Mouse (Mus musculus) olfactory bulb, adult 2 months (tissue): Measurements from ENCODE around the gene Gm28635. TPM values are rescaled to one million over a fixed set of nuclear protein-coding genes. Genes with fewer than 3 reads are reported as not detected.

Source experiments
- H3K27ac ChIP-seq: fragments of 200-500 bp; 2 replicates; pipeline ENCODE4 v1.5.1; 2012; ENCODE audit warnings: low read depth, low read length; ENCODE audit not compliant: insufficient read depth
- H3K4me1 ChIP-seq: fragments of 200-500 bp; 2 replicates; pipeline ENCODE4 v1.6.1; 2012; ENCODE audit warnings: low read length; ENCODE audit not compliant: control insufficient read depth, insufficient read depth
- H3K4me3 ChIP-seq: fragments of 200-500 bp; 2 replicates; pipeline ENCODE4 v1.5.1; 2012; ENCODE audit warnings: mild to moderate bottlenecking, low read depth, low read length, moderate library complexity; ENCODE audit not compliant: insufficient read depth
- CTCF ChIP-seq: fragments of 200-500 bp; IDR thresholded peaks from 2 replicates; pipeline ENCODE4 v1.5.1; 2012; ENCODE audit warnings: low read depth, mild to moderate bottlenecking, low read length, moderate library complexity; ENCODE audit not compliant: insufficient read depth
- POLR2A ChIP-seq: fragments of 200-500 bp; IDR thresholded peaks from 2 replicates; pipeline ENCODE4 v1.6.1; 2012; ENCODE audit warnings: mild to moderate bottlenecking, low read depth, low read length, moderate library complexity; ENCODE audit not compliant: insufficient read depth
- WGBS: fragments of 180-500 bp; shearing (Covaris S2); methylation state at CpG from one replicate; pipeline ENCODE4 v1.1.7; 2018; 5-methylcytosine and 5-hydroxymethylcytosine counted together
- polyA plus RNA-seq: library from polyadenylated mRNA; stranded (reverse); fragments of >200 nt; gene quantifications from 2 replicates; pipeline ENCODE4 v1.2.4, GENCODE M21; 2012; ENCODE audit warnings: low replicate concordance; ENCODE audit not compliant: missing spikeins, insufficient read depth, insufficient read length

Gm28635 gene
- polyA plus RNA-seq, 1 experiment: not detected

DNA sequence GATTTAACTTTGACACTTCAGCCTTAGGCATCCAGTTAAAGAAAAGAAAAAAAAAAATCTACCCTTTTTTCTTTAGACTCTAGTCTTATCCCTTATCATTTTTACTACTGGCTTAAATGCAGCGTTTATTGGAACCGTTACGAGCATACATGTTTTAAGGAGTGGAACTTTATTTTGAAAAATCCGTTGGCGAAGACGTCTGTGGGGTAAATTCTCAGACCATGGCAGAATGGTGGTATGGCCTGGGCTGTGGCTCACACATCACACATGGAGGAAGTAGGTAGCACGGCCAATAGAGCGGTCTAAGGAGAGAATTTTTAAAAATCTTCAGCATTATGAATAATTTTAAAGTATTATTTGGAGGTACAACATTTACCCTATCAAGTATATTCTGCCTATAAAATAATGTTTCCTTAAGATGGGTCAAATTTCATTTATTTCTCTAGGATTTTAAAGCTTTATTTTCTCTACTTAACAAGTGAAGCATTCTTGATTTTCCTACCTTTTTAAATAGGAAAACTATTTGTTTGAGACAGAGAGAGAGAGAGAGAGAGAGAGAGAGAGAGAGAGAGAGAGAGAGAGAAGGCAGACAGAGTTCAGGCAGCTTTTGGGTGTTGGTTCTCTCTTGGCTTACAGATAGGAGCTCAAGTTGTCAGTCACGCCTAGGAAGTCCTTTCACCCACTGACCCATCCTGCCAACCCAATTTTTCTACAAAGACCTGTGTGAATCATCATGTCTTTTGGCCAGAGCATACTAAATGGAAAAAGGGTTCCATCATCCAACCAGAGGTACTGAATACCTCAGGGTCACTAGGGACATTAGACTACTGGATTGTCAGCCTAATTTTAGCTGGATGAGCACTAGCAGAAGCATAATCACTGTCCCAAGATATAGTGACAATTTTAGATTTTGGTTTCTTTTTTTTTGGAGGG is 38.8 kb upstream of the Gm28635 start:
- no peaks in the 10 kb centered on the region for H3K4me1 ChIP-seq
- WGBS: 27% methylated on average over 9 of the region's 9 CpGs
- peak overlapping the region; percentile 95 for H3K27ac ChIP-seq
- H3K4me3 ChIP-seq: no peak overlapping the region
- TF ChIP-seq POLR2A: no peak
- TF ChIP-seq CTCF: no peak

DNA sequence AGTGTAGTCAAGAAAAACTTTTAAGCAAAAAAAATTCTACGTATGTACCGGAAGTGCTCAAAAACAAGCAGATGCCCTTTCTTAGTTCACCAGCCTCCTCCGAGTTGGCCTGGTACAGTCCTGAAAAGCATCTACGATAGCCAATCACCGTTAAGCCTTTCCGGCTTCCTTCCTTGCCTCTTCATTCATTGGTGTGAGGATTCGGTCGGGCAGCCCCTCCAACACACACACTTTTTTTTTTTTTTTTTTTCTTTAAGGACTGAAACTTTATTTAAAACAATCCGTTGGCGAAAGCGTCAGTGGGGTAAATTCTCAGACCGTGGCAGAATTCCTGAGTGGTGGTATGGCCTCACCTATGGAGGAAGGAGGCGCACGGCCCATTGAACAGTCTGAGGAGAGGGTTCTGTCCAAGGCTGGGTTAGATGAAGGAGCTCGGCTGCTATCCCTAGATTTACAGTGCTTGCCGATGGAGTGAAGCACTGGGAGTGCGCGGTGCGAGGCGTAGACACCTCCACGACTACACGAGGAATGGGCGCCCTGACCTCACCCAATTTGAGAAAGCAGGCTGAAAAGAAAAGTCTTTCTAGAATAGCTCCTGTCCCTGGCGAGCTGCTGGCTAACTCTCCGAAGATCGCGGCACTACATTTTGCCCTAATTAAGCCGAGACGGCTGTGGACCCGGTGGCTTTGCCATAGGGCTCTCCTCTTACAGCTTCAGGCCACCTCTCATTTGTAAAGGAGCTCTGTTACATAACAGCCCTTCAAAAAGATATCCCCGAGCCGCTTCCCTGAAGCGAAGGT is 37.9 kb upstream of the Gm28635 start:
- no peaks in the 10 kb centered on the region for H3K4me1 ChIP-seq
- H3K27ac ChIP-seq: peak overlapping the region; percentile 95
- under 1% methylated on average over 33 of the region's 33 CpGs for WGBS
- H3K4me3 ChIP-seq: peak overlapping the region; percentile 84
- TF ChIP-seq POLR2A (no peak), CTCF (no peak)

DNA sequence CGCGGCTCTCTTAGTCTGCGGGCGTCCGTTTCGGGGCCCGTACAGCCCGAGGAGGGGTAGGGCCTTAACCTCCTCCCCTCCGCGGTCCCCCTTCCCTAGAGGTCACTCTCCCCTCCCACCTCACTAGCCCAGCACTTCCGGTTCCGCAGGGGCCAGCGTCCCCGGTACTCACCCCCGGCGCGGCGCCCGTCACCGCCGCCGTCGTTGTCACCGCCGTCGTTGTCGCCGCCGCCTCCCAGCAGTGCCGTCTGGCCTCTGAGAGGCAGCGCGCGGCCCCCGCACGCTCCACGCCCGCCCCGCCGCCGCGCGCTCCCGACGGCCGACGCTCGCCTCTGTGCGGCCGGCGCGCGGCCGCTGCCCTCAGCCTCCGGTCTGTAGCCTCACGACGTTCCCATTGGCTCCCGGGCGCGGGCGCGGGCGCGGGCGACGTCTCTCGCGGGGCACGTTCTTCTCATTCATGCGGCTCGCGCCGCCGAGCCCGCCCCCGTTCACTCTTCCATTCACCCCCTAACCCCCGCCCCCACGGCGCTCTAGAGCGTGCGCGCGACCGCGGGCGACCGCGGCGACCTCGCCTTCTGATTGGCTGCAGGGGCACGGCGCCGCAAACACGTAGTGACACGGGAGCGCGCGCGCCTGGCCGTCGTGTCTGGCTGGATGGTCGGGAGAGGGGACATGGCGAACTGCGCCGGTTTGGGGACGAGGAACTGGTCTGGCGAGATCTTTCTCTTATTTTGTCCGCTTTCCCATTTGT is 37.1 kb upstream of the Gm28635 start, which contains the start of gene Zdhhc5:
Gene Zdhhc5 (minus strand): TSS at position 370 of the 751 bp plus-strand sequence.
- Histone ChIP-seq H3K4me3 (peak within 1 kb of the TSS; percentile 84), H3K27ac (peak within 1 kb of the TSS; percentile 95), H3K4me1 (no peaks in the 10 kb centered on the region)
- TF ChIP-seq CTCF (no peak), POLR2A (peak; percentile 53)
- under 1% methylated on average over 107 of the region's 107 CpGs for WGBS

DNA sequence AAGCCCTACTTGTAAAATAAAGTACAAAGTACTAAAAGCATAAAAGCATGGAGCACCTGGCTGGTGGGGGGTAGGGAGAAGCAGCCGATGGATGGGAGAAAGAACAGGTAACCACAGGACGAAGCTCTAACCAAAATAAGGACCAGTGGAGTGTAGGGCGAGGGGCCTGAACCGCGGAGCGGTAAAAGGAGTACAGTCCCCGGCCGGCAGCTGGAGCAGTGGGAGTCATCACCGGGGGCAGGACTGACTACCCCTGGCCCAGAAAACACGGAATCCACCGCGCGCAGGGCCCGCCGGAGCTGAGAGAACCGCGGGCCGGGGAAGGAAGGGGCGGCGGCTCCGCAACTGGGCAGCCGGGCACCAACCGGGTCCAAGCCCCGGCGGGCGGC is 36.6 kb upstream of the Gm28635 start:
- no peak for TF ChIP-seq POLR2A
- TF ChIP-seq CTCF: no peak
- H3K4me1 ChIP-seq: no peaks in the 10 kb centered on the region
- under 1% methylated on average over 26 of the region's 26 CpGs for WGBS
- H3K27ac ChIP-seq: peak overlapping the region; percentile 87
- H3K4me3 ChIP-seq: peak overlapping the region; percentile 77

DNA sequence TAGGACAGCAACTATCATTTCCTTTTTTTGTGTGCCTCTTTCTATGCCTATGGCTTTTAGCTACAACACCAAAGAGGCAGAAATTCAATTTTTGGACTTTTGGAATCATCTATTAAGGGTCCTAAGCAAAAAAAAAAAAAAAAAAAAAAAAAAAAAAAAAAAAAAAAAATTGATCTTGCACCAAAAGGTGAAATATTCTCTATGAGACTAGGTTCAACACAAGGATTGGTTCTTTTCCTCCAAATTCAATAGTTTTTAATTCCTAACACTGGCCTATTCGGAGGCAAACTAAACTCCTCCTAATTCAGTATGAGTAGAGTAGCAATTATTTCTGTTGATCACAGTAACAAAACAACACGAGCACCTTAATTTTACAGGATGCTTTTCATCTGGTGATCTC is 34.1 kb upstream of the Gm28635 start:
- no peak overlapping the region for H3K4me3 ChIP-seq
- H3K27ac ChIP-seq: no peak overlapping the region
- WGBS: 57% methylated on average over 2 of the region's 2 CpGs
- peaks cover 2% of the 10 kb centered on the region; the same call in 1 of the 2 replicates for H3K4me1 ChIP-seq
- TF ChIP-seq CTCF (no peak), POLR2A (no peak)

DNA sequence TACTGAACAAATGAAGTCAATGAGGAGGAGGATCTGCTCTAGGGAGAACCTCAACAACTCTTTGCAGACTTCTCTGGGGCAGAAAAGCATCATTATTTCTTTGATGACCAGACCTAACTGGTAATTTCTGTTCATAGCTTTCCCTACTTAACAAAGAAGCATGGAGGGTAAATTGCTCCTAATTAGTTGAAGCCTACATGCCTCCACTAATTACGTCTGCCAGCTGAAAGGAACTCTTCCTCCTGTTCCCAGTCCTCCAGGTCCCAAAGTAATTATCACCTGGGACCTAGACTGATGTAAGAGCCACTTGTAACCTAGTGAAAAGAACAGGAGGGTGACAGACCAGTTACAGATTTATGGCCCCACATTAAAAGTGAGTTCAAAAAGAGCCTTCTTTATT is 29.7 kb upstream of the Gm28635 start:
- WGBS: 10% methylated on average over 1 of the region's 1 CpGs
- Histone ChIP-seq H3K4me3 (no peak overlapping the region), H3K4me1 (peaks cover 2% of the 10 kb centered on the region; the same call in 1 of the 2 replicates), H3K27ac (no peak overlapping the region)
- no peak for TF ChIP-seq CTCF
- no peak for TF ChIP-seq POLR2A

DNA sequence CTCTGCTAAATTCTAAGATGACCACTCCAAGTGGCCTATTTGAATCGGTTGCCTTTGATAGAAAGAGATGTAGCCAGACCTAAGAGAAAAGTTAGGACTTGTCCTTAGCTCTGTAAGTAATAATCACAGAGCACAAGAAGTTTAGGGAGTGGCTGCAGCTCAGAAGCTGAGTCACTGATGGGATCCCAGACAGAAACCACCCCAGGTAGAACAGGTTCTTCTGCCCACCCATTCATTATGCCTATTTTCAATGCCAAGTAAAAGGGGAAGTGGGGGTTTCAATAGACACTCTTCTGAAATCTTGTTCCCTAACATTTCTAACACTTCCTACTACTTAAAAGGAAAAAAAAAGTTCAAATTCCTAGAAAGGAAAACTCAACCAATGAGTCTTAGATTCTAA is 27.5 kb upstream of the Gm28635 start:
- WGBS: 92% methylated on average over 1 of the region's 1 CpGs
- H3K4me1 ChIP-seq: peaks cover 2% of the 10 kb centered on the region; the same call in 1 of the 2 replicates
- TF ChIP-seq CTCF: no peak
- TF ChIP-seq POLR2A: no peak
- H3K4me3 ChIP-seq: no peak overlapping the region
- H3K27ac ChIP-seq: no peak overlapping the region

DNA sequence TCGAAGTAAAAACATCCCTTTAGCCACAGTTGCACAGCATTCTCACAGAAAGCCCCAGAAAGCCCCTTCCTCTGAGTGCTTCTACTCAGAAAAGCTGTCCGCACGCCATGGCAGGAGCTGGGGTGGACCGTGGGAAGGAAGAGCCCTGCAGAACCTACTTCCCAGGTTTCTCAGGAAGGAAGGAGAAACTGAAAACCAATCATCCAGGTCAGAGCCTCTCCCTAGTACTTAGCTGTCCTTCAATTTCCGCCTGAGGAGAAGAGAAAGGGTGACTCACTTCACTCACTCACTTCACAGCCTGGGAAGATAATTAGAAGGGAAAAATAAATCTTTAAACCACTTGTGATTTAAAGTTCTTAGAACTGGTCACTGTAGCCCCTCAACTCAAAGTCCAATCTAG is 26.5 kb upstream of the Gm28635 start:
- H3K4me3 ChIP-seq: no peak overlapping the region
- 77% methylated on average over 5 of the region's 5 CpGs for WGBS
- no peak overlapping the region for H3K27ac ChIP-seq
- peaks cover 2% of the 10 kb centered on the region; the same call in 1 of the 2 replicates for H3K4me1 ChIP-seq
- TF ChIP-seq CTCF (no peak), POLR2A (no peak)

DNA sequence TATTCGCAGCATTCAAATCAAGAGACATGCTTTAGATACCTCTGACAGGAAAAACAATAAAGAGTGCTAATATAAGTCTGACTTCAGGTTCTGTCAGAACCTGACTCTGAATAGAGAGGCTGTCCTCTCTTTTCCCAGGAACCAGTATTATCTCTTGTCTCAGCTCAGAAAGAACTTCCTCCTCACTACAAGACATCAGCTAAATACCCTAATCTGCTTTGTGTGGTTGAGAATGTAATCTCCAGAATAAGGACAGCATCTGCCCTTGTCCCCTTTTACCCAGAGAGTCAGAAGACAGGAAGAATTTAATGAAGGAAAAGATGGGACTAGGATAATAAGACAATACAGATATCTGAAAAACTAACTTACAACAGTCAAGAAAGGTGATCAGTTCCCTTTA is 25.7 kb upstream of the Gm28635 start:
- 95% methylated on average over 1 of the region's 1 CpGs for WGBS
- Histone ChIP-seq H3K4me1 (peaks cover 2% of the 10 kb centered on the region; the same call in 1 of the 2 replicates), H3K4me3 (no peak overlapping the region), H3K27ac (no peak overlapping the region)
- TF ChIP-seq CTCF (no peak), POLR2A (no peak)
